Mouse (Mus musculus) retina, adult 2 months (tissue): Measurements from ENCODE around the gene Kank1.

Source experiments
- DNase-seq: peaks from one replicate; pipeline ENCODE4 v3.0.0-alpha.2; 2012; ENCODE audit warnings: low read depth, low spot score

Gene Kank1

GRCm38 (mm10) chr19:25251610-25252140, 14.9 kb downstream of the Kank1 start:
- no peak for DNase-seq

- no peak for DNase-seq
These were observed 16.4 kb downstream of the Kank1 start for GRCm38 (mm10) chr19:25253198-25253597.

- DNase-seq, result no peak
These were observed 16.9 kb downstream of the Kank1 start for GRCm38 (mm10) chr19:25253628-25254027.

GRCm38 (mm10) chr19:25258321-25258720, 21.5 kb downstream of the Kank1 start:
- DNase-seq, result no peak

- DNase-seq, result no peak
These were observed 29.4 kb downstream of the Kank1 start for GRCm38 (mm10) chr19:25266181-25266580.

- no peak for DNase-seq
These were observed 30.5 kb downstream of the Kank1 start for GRCm38 (mm10) chr19:25267247-25267646.

- no peak for DNase-seq
These were observed 31.8 kb downstream of the Kank1 start for GRCm38 (mm10) chr19:25268532-25268931.

- DNase-seq, result no peak
These were observed 34.8 kb downstream of the Kank1 start for GRCm38 (mm10) chr19:25271591-25271990.

GRCm38 (mm10) chr19:25273179-25273578, 36.4 kb downstream of the Kank1 start:
- DNase-seq, result no peak

GRCm38 (mm10) chr19:25276600-25277395, 40.0 kb downstream of the Kank1 start:
- no peak for DNase-seq

GRCm38 (mm10) chr19:25277761-25278160, 41.0 kb downstream of the Kank1 start:
- no peak for DNase-seq

- no peak for DNase-seq
These were observed 42.8 kb downstream of the Kank1 start for GRCm38 (mm10) chr19:25279603-25280002.

- DNase-seq, result no peak
These were observed 46.9 kb downstream of the Kank1 start for GRCm38 (mm10) chr19:25283665-25284064.

- no peak for DNase-seq
These were observed 49.2 kb downstream of the Kank1 start for GRCm38 (mm10) chr19:25285756-25286538.

GRCm38 (mm10) chr19:25290991-25291520, 54.3 kb downstream of the Kank1 start:
- no peak for DNase-seq

- no peak for DNase-seq
These were observed 58.4 kb downstream of the Kank1 start for GRCm38 (mm10) chr19:25295207-25295606.

GRCm38 (mm10) chr19:25297269-25297668, 60.5 kb downstream of the Kank1 start:
- DNase-seq, result no peak

GRCm38 (mm10) chr19:25299852-25300670, 63.3 kb downstream of the Kank1 start:
- DNase-seq, result no peak

- no peak for DNase-seq
These were observed 64.4 kb downstream of the Kank1 start for GRCm38 (mm10) chr19:25301189-25301588.

- DNase-seq, result no peak
These were observed 69.5 kb downstream of the Kank1 start for GRCm38 (mm10) chr19:25306277-25306676.

- DNase-seq, result no peak
These were observed 71.4 kb downstream of the Kank1 start for GRCm38 (mm10) chr19:25308156-25308555.
